Mouse (Mus musculus): ENCODE results near the gene Wrap53. TPM values are rescaled to one million over a fixed set of nuclear protein-coding genes. Genes with fewer than 3 reads are reported as not detected.
A peak's percentile ranks its signal among the peaks of the same experiment; 100 is the strongest.

Wrap53 gene
- polyA plus RNA-seq, 1 experiment from 2014 or later: 19.7 TPM

DNA sequence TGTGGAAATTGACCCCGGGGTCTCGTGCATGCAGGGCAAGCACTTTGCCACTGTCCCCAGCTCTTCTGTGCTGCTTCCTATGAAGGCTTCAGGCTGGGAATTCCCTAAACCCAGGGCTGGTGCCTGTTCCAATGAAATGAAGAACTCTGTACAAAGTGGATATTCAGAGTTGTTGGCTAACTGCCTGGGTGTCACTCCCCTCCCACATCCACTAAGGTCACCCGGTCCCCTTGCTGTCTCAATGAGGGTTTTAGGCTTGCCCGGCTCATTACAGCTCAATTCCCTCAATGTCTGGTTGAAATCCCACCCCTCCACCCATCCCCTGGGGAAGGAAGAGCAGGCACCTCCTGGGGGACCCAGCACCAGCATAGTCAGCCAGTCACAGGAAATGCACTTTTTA is 60.1 kb downstream of the Wrap53 start:
- Histone ChIP-seq H3K27me3 (no peaks in the 10 kb centered on the region), H3K9ac (no peak overlapping the region), H3K4me1 (replicated peaks) (peaks cover 6% of the 10 kb centered on the region; the same call in 1 of the 2 replicates), H3K36me3 (no peaks in the 10 kb centered on the region), H3K9me3 (no peaks in the 10 kb centered on the region), H3K27ac (replicated peaks) (no peak overlapping the region), H3K4me3 (no peak overlapping the region), H3K4me2 (no peak overlapping the region)
- WGBS: 82% methylated on average over 4 of the region's 4 CpGs
- no peak for ATAC-seq (ENCODE audit: low read depth)

DNA sequence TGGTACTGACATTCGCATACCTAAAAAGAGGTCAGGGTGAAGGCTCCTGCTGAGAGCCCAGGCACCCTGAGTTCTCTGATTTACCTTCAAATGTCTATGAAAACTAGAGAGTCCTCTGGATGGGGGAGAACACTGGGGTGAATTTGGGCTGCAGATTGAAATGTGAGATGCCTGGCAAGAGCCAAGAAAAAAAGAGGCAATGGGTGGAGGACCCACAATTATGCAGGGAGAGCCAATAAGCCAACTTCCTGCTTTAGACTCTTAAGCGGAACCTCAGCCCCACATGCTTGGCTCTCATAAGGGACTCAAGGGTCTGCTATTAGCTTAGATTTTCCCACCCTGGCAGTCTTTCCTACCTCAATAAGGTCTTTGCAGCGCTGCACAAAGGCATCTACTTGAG is 63.4 kb downstream of the Wrap53 start:
- no peaks in the 10 kb centered on the region for H3K27me3 ChIP-seq
- H3K9me3 ChIP-seq: no peaks in the 10 kb centered on the region
- no peak for ATAC-seq (ENCODE audit: low read depth)
- no peak overlapping the region for H3K27ac ChIP-seq (replicated peaks)
- WGBS: 71% methylated on average over 3 of the region's 3 CpGs
- H3K9ac ChIP-seq: no peak overlapping the region
- peaks cover 6% of the 10 kb centered on the region; the same call in 1 of the 2 replicates for H3K4me1 ChIP-seq (replicated peaks)
- H3K4me2 ChIP-seq: no peak overlapping the region
- H3K4me3 ChIP-seq: no peak overlapping the region
- no peaks in the 10 kb centered on the region for H3K36me3 ChIP-seq

DNA sequence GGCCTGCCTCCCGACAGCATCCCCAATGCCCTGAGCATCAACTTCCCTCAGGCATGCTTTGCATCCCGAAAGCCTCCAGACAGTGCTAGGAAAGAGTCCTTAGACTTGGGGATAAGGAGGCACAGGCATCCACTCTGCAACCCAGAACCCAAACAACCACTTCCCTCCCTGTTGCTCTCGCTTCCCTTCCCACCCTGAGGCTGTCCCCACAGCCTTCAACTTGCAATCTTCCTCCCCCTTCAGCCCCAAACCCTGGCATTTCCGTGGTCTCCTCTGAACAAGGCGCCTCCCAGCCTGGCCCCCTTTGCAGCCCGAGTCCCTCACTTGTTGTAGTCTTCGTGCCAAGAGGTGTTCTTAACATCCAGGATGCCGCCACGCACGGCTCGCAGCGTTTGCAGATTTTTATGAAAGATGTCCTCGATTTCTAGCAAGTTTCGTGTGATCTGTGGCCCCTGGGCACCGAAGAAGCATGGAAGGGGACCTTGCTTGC is 63.9 kb downstream of the Wrap53 start:
- Histone ChIP-seq H3K9me3 (no peaks in the 10 kb centered on the region), H3K36me3 (no peaks in the 10 kb centered on the region), H3K4me3 (no peak overlapping the region), H3K27ac (replicated peaks) (no peak overlapping the region), H3K27me3 (no peaks in the 10 kb centered on the region), H3K4me1 (replicated peaks) (peaks cover 6% of the 10 kb centered on the region; the same call in 1 of the 2 replicates), H3K9ac (no peak overlapping the region), H3K4me2 (no peak overlapping the region)
- 72% methylated on average over 15 of the region's 15 CpGs for WGBS
- ATAC-seq (ENCODE audit: low read depth): no peak

DNA sequence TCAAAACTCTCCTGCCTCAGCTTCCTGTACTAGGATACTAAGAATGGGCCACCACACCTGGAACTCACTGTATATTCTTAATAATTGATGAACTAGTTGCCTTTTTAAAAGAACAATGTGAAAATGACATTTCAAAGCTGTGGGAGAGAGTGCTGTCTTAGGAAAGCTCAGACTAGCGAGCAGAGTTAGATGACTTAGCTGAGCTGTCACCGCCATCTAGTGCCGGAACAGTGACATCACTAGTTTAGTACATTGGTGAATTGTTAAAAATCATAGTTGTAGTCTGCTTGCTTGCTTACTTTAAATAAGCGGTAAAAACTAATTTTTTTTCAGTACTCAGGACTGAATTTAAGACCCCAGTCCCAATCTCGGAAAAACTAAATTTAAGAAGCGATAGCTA is 66.2 kb downstream of the Wrap53 start:
- H3K9ac ChIP-seq: no peak overlapping the region
- no peaks in the 10 kb centered on the region for H3K27me3 ChIP-seq
- ATAC-seq (ENCODE audit: low read depth): 0 out of 2 replicates have a peak, but pooled peaks have one; percentile 53
- no peak overlapping the region for H3K4me2 ChIP-seq
- no peaks in the 10 kb centered on the region for H3K9me3 ChIP-seq
- H3K36me3 ChIP-seq: no peaks in the 10 kb centered on the region
- H3K27ac ChIP-seq (replicated peaks): no peak overlapping the region
- no peaks in the 10 kb centered on the region for H3K4me1 ChIP-seq (replicated peaks)
- 9% methylated on average over 6 of the region's 6 CpGs for WGBS
- H3K4me3 ChIP-seq: no peak overlapping the region

Other genes with a start within 250 kb of the Wrap53 start
- 131 and 136 TPM in 2 replicates for gene Rnf227, start 239.8 kb downstream of the Wrap53 start, polyA plus RNA-seq (2015; fragmentation: Nextera tagmentation; extraction: Ambion mirVana)
- 82.3 and 84.6 TPM in 2 replicates for gene Chd3, start 210.8 kb downstream of the Wrap53 start, polyA plus RNA-seq (2015; fragmentation: Nextera tagmentation; extraction: Ambion mirVana)
- 112 and 117 TPM in 2 replicates for gene Naa38, start 184.8 kb downstream of the Wrap53 start, polyA plus RNA-seq (2015; fragmentation: Nextera tagmentation; extraction: Ambion mirVana)
- 36.2 and 39.2 TPM in 2 replicates for gene Cyb5d1, start 184.6 kb downstream of the Wrap53 start, polyA plus RNA-seq (2015; fragmentation: Nextera tagmentation; extraction: Ambion mirVana)
- 7.8 and 8.4 TPM in 2 replicates for gene Tmem88, start 182.0 kb downstream of the Wrap53 start, polyA plus RNA-seq (2015; fragmentation: Nextera tagmentation; extraction: Ambion mirVana)
- 44.8 and 47.4 TPM in 2 replicates for gene Kdm6b, start 166.6 kb downstream of the Wrap53 start, polyA plus RNA-seq (2015; fragmentation: Nextera tagmentation; extraction: Ambion mirVana)
- gene Dnah2, start 31.1 kb downstream of the Wrap53 start, polyA plus RNA-seq (2015; fragmentation: Nextera tagmentation; extraction: Ambion mirVana): 2.2 and 2.7 TPM in 2 replicates
- gene Efnb3, start 20.1 kb downstream of the Wrap53 start, polyA plus RNA-seq (2015; fragmentation: Nextera tagmentation; extraction: Ambion mirVana): 68.1 and 72.0 TPM in 2 replicates
- gene Trp53, start 104 bp upstream of the Wrap53 start, polyA plus RNA-seq (2015; fragmentation: Nextera tagmentation; extraction: Ambion mirVana): 76.0 and 77.6 TPM in 2 replicates
- 29.5 and 30.4 TPM in 2 replicates for gene Atp1b2, start 25.7 kb upstream of the Wrap53 start, polyA plus RNA-seq (2015; fragmentation: Nextera tagmentation; extraction: Ambion mirVana)
- not detected in 2 replicates for gene Shbg, start 37.6 kb upstream of the Wrap53 start, polyA plus RNA-seq (2015; fragmentation: Nextera tagmentation; extraction: Ambion mirVana)
- 22.6 and 27.5 TPM in 2 replicates for gene Sat2, start 41.8 kb upstream of the Wrap53 start, polyA plus RNA-seq (2015; fragmentation: Nextera tagmentation; extraction: Ambion mirVana)
- 45.3 and 55.1 TPM in 2 replicates for gene Fxr2, start 52.7 kb upstream of the Wrap53 start, polyA plus RNA-seq (2015; fragmentation: Nextera tagmentation; extraction: Ambion mirVana)
- gene Sox15, start 75.1 kb upstream of the Wrap53 start, polyA plus RNA-seq (2015; fragmentation: Nextera tagmentation; extraction: Ambion mirVana): not detected in 2 replicates
- gene Mpdu1, start 82.4 kb upstream of the Wrap53 start, polyA plus RNA-seq (2015; fragmentation: Nextera tagmentation; extraction: Ambion mirVana): 83.2 and 92.1 TPM in 2 replicates
- gene Cd68, start 85.9 kb upstream of the Wrap53 start, polyA plus RNA-seq (2015; fragmentation: Nextera tagmentation; extraction: Ambion mirVana): 9.8 and 11.3 TPM in 2 replicates
- gene Eif4a1, start 92.2 kb upstream of the Wrap53 start, polyA plus RNA-seq (2015; fragmentation: Nextera tagmentation; extraction: Ambion mirVana): 525 and 528 TPM in 2 replicates
- gene Senp3, start 101.8 kb upstream of the Wrap53 start, polyA plus RNA-seq (2015; fragmentation: Nextera tagmentation; extraction: Ambion mirVana): 99.8 and 105 TPM in 2 replicates
- gene Tnfsf13, start 105.5 kb upstream of the Wrap53 start, polyA plus RNA-seq (2015; fragmentation: Nextera tagmentation; extraction: Ambion mirVana): 0.74 and 0.77 TPM in 2 replicates
- 3.3 and 3.5 TPM in 2 replicates for gene Tnfsf12, start 115.6 kb upstream of the Wrap53 start, polyA plus RNA-seq (2015; fragmentation: Nextera tagmentation; extraction: Ambion mirVana)
- 1.4 and 1.8 TPM in 2 replicates for gene Tnfsfm13, start 115.8 kb upstream of the Wrap53 start, polyA plus RNA-seq (2015; fragmentation: Nextera tagmentation; extraction: Ambion mirVana)
- gene Polr2a, start 178.4 kb upstream of the Wrap53 start, polyA plus RNA-seq (2015; fragmentation: Nextera tagmentation; extraction: Ambion mirVana): 22.9 and 27.2 TPM in 2 replicates
- gene Slc35g3, start 181.7 kb upstream of the Wrap53 start, polyA plus RNA-seq (2015; fragmentation: Nextera tagmentation; extraction: Ambion mirVana): 0.13 TPM in 1 of 2 replicates, not detected in the other
- gene Zbtb4, start 185.7 kb upstream of the Wrap53 start, polyA plus RNA-seq (2015; fragmentation: Nextera tagmentation; extraction: Ambion mirVana): 2.5 and 2.9 TPM in 2 replicates
- 2.4 and 4.5 TPM in 2 replicates for gene Chrnb1, start 215.7 kb upstream of the Wrap53 start, polyA plus RNA-seq (2015; fragmentation: Nextera tagmentation; extraction: Ambion mirVana)
- 6.8 and 8.9 TPM in 2 replicates for gene Fgf11, start 221.6 kb upstream of the Wrap53 start, polyA plus RNA-seq (2015; fragmentation: Nextera tagmentation; extraction: Ambion mirVana)
- 0.74 and 1.4 TPM in 2 replicates for gene Tmem102, start 225.4 kb upstream of the Wrap53 start, polyA plus RNA-seq (2015; fragmentation: Nextera tagmentation; extraction: Ambion mirVana)
- gene Gm39566, start 235.0 kb upstream of the Wrap53 start, polyA plus RNA-seq (2015; fragmentation: Nextera tagmentation; extraction: Ambion mirVana): not detected in 2 replicates
- gene Spem2, start 238.2 kb upstream of the Wrap53 start, polyA plus RNA-seq (2015; fragmentation: Nextera tagmentation; extraction: Ambion mirVana): not detected in 2 replicates
- 0.43 and 0.98 TPM in 2 replicates for gene Spem1, start 241.9 kb upstream of the Wrap53 start, polyA plus RNA-seq (2015; fragmentation: Nextera tagmentation; extraction: Ambion mirVana)

Measured in neural tube, embryonic 13.5 days (tissue).